11 mouse cellular contexts compared by ENCODE assay signal in genomic region chr16:58623944-58624343, GRCm38 (mm10). TPM values are rescaled to one million over a fixed set of nuclear protein-coding genes. Genes with fewer than 3 reads are reported as not detected.
DNase-seq lines count a peak whose midpoint lies in the region; ATAC-seq and TF ChIP-seq lines count a peak whose summit lies in the region.
"Had no signal": no experiment of that assay in that cellular context is flagged by ENCODE, and none has a peak within 500 bp of the region (broad histone marks: within the 10 kb centered on the region; RNA-seq: fewer than 3 reads in every experiment).

No protein-coding gene starts in this region.

- no peaks in the 10 kb centered on the region for H3K27me3 ChIP-seq in heart, postnatal 0 days (ENCODE audit: control insufficient read depth, insufficient read depth, low read length)
- H3K27me3 ChIP-seq: heart, embryonic 15.5 days had no signal

- no peaks in the 10 kb centered on the region for H3K9me3 ChIP-seq in heart, postnatal 0 days (replicated peaks; ENCODE audit: control insufficient read depth, low read length)
- H3K9me3 ChIP-seq: heart, embryonic 15.5 days had no signal

- DNase-seq in gastrocnemius, adult 18-20 months (ENCODE audit: low spot score): peak; percentile 51
- DNase-seq in gastrocnemius, postnatal 36 days: no peak
- peak; percentile 38 for DNase-seq in 416B (ENCODE audit: low read depth)
- peak; percentile 5 for DNase-seq in T-cell, adult 2 months (ENCODE audit: low spot score)
- DNase-seq in heart, postnatal 0 days (ENCODE audit: low spot score): peak; percentile 43
- peak; percentile 20 to 56 for DNase-seq in layer of hippocampus, adult 2 months (ENCODE audit: low spot score in 2 of 2)
- peak; percentile 51 for DNase-seq in lung, postnatal 14 days
- peak; percentile 10 for DNase-seq in thymus, postnatal 25 days

- ATAC-seq in heart, postnatal 0 days (ENCODE audit: insufficient read depth, low read depth): no peak

- H3K4me1 ChIP-seq in heart, postnatal 0 days (ENCODE audit: control insufficient read depth, insufficient read depth): no peaks in the 10 kb centered on the region
- H3K4me1 ChIP-seq: heart, embryonic 15.5 days had no signal

- no peak overlapping the region for H3K4me3 ChIP-seq in heart, postnatal 0 days (ENCODE audit: low read depth, low read length)
- H3K4me3 ChIP-seq in layer of hippocampus, adult 2 months: no peak overlapping the region
- H3K4me3 ChIP-seq: heart, embryonic 15.5 days had no signal

- TF ChIP-seq CTCF in heart, postnatal 0 days (IDR thresholded peaks at IDR 0.05; ENCODE audit: low read depth): peak; percentile 74
- TF ChIP-seq CTCF in layer of hippocampus, adult 2 months (conservative IDR thresholded peaks at IDR 0.05): peak; percentile 92

- TF ChIP-seq EP300 in heart, postnatal 0 days (IDR thresholded peaks at IDR 0.05; ENCODE audit: low read depth): no peak

- no peak overlapping the region for H3K4me2 ChIP-seq in heart, postnatal 0 days (ENCODE audit: low read depth, low read length)
- H3K4me2 ChIP-seq: heart, embryonic 15.5 days had no signal

- intact Hi-C loops in gastrocnemius, postnatal 36 days (cut with DNase I): loop anchor here (2.0 to 10.0 kb wide), 4 partner anchors 102 to 329 kb away; partner anchors contain the start of gene St3gal6

- no peak overlapping the region for H3K27ac ChIP-seq in heart, postnatal 0 days (ENCODE audit: low read depth)
- H3K27ac ChIP-seq in layer of hippocampus, adult 2 months: no peak overlapping the region
- H3K27ac ChIP-seq: heart, embryonic 15.5 days had no signal

- H3K9ac ChIP-seq in heart, postnatal 0 days (replicated peaks; ENCODE audit: low read depth, low read length): no peak overlapping the region
- H3K9ac ChIP-seq: heart, embryonic 15.5 days had no signal

- WGBS in heart, postnatal 0 days: 67% methylated on average over 6 of the region's 6 CpGs

- H3K36me3 ChIP-seq in heart, postnatal 0 days (replicated peaks; ENCODE audit: control insufficient read depth, insufficient read depth, low read length): no peaks in the 10 kb centered on the region
- H3K36me3 ChIP-seq: heart, embryonic 15.5 days had no signal

RNA-seq across cellular contexts. Expression of gene Gm813, which starts 7.2 kb away (rescaled TPM):
- not detected for total RNA-seq in gastrocnemius, adult 18-20 months (2021)
- not detected for total RNA-seq in gastrocnemius, postnatal 36 days (2021)
- not detected in 2 replicates for total RNA-seq in heart, postnatal 0 days (2014; rRNA removed; ENCODE audit: low replicate concordance)
- polyA plus RNA-seq in heart, postnatal 0 days (2015; fragmentation: Nextera tagmentation; extraction: Ambion mirVana): not detected in 2 replicates
- not detected for total RNA-seq in layer of hippocampus, adult 2 months (2021)
- total RNA-seq: adrenal gland, postnatal 36 days had no signal
- polyA plus RNA-seq: heart, embryonic 15.5 days; neural tube, embryonic 14.5 days had no signal

RNA-seq across cellular contexts. Expression of gene E330017A01Rik, which starts 14.6 kb away (rescaled TPM):
- total RNA-seq in gastrocnemius, adult 18-20 months (2021): not detected
- total RNA-seq in gastrocnemius, postnatal 36 days (2021): not detected
- total RNA-seq in heart, postnatal 0 days (2014; rRNA removed; ENCODE audit: low replicate concordance): not detected in 2 replicates
- not detected in 2 replicates for polyA plus RNA-seq in heart, postnatal 0 days (2015; fragmentation: Nextera tagmentation; extraction: Ambion mirVana)
- not detected for total RNA-seq in layer of hippocampus, adult 2 months (2021)
- total RNA-seq: adrenal gland, postnatal 36 days had no signal
- polyA plus RNA-seq: heart, embryonic 15.5 days; neural tube, embryonic 14.5 days had no signal

RNA-seq across cellular contexts. Expression of gene Cpox, which starts 46.1 kb away (rescaled TPM):
- 10 to 100 TPM; 20.2 to 20.7 TPM for total RNA-seq in gastrocnemius, adult 18-20 months (2021)
- 10 to 100 TPM; 18.4 to 20.8 TPM for total RNA-seq in gastrocnemius, postnatal 36 days (2021)
- total RNA-seq in heart, postnatal 0 days (2014; rRNA removed; ENCODE audit: low replicate concordance): 27.4 and 35.4 TPM in 2 replicates
- polyA plus RNA-seq in heart, postnatal 0 days (2015; fragmentation: Nextera tagmentation; extraction: Ambion mirVana): 15.4 and 15.6 TPM in 2 replicates
- 10 to 100 TPM; 48.8 to 58.6 TPM for total RNA-seq in layer of hippocampus, adult 2 months (2021)

Comparison
In these comparisons a context has a peak if more than half of its experiments do, and no peak if none do; other contexts are left out.
1. DNase-seq: peak in gastrocnemius, adult 18-20 months (single experiment), 416B (single experiment), T-cell, adult 2 months (single experiment), heart, postnatal 0 days (single experiment), layer of hippocampus, adult 2 months (2 of 2), lung, postnatal 14 days (single experiment) and thymus, postnatal 25 days (single experiment); none in gastrocnemius, postnatal 36 days (0 of 2).